Comparison of ENCODE assay signal across 10 mouse cellular contexts in genomic region chr11:52167901-52168302, GRCm38 (mm10). TPM values are rescaled to one million over a fixed set of nuclear protein-coding genes. Genes with fewer than 3 reads are reported as not detected.
DNase-seq lines count a peak whose midpoint lies in the region; ATAC-seq and TF ChIP-seq lines count a peak whose summit lies in the region.
"Not testable (repeated sequence)": the region's sequence is repeated elsewhere in the genome, so short reads cannot be mapped to it uniquely, and the experiment has no call there.
"Had no signal": no experiment of that assay in that cellular context is flagged by ENCODE, and none has a peak within 500 bp of the region (broad histone marks: within the 10 kb centered on the region; RNA-seq: fewer than 3 reads in every experiment).

No protein-coding gene starts in this region.

- H3K9ac ChIP-seq in forebrain, embryonic 15.5 days (replicated peaks); liver, embryonic 12.5 days: not testable (repeated sequence)
- peak overlapping the region; percentile 41 for H3K9ac ChIP-seq in kidney, embryonic 15.5 days

- H3K27ac ChIP-seq in bone marrow macrophage, adult 2 months (ENCODE audit: insufficient read depth, low read depth, low read length); forebrain, embryonic 15.5 days (replicated peaks); kidney, embryonic 15.5 days; liver, embryonic 12.5 days; small intestine, adult 2 months (ENCODE audit: insufficient read depth, low read depth, low read length): not testable (repeated sequence)
- H3K27ac ChIP-seq in midbrain, embryonic 10.5 days (replicated peaks) = peak overlapping the region; percentile 52; the same call in 1 of the 2 replicates

- H3K4me3 ChIP-seq in bone marrow macrophage, adult 2 months (ENCODE audit: insufficient read depth, low read length) = peak overlapping the region; percentile 60
- H3K4me3 ChIP-seq in forebrain, embryonic 15.5 days = peak overlapping the region; percentile 37
- H3K4me3 ChIP-seq in kidney, embryonic 15.5 days (replicated peaks) = peak overlapping the region; percentile 56
- H3K4me3 ChIP-seq in liver, embryonic 12.5 days = peak overlapping the region; percentile 47
- H3K4me3 ChIP-seq in midbrain, embryonic 10.5 days = peak overlapping the region; percentile 59
- H3K4me3 ChIP-seq in small intestine, adult 2 months (ENCODE audit: low read depth, low read length) = peak overlapping the region; percentile 63

- intact Hi-C loops in heart, postnatal 14 days (cut with DNase I) = not testable (repeated sequence)

- peak overlapping the region; percentile 56 for H3K4me2 ChIP-seq in forebrain, embryonic 15.5 days (replicated peaks)
- peak overlapping the region; percentile 87 for H3K4me2 ChIP-seq in kidney, embryonic 15.5 days
- H3K4me2 ChIP-seq in liver, embryonic 12.5 days = peak overlapping the region; percentile 66

- WGBS in forebrain, embryonic 15.5 days = under 1% methylated on average over 31 of the region's 42 CpGs
- under 1% methylated on average over 41 of the region's 42 CpGs for WGBS in kidney, embryonic 15.5 days
- WGBS in liver, embryonic 12.5 days (ENCODE audit: insufficient replicate concordance) = under 1% methylated on average over 34 of the region's 42 CpGs
- under 1% methylated on average over 36 of the region's 42 CpGs for WGBS in midbrain, embryonic 10.5 days
- WGBS in small intestine, adult 2 months = 3% methylated on average over 39 of the region's 42 CpGs

- TF ChIP-seq CTCF in bone marrow macrophage, adult 2 months (IDR thresholded peaks at IDR 0.05; ENCODE audit: low read depth, low read length); small intestine, adult 2 months (IDR thresholded peaks at IDR 0.05; ENCODE audit: extremely low read depth, insufficient read length, insufficient replicate concordance, low read depth, low read length): not testable (repeated sequence)

- peaks cover 26% of the 10 kb centered on the region for H3K27me3 ChIP-seq in forebrain, embryonic 15.5 days
- peaks cover 58% of the 10 kb centered on the region for H3K27me3 ChIP-seq in kidney, embryonic 15.5 days
- peaks cover 78% of the 10 kb centered on the region for H3K27me3 ChIP-seq in liver, embryonic 12.5 days (replicated peaks)
- peaks cover 65% of the 10 kb centered on the region for H3K27me3 ChIP-seq in midbrain, embryonic 10.5 days (ENCODE audit: low read depth, poor library complexity, severe bottlenecking)
- H3K27me3 ChIP-seq in small intestine, adult 2 months (ENCODE audit: control insufficient read depth, insufficient read depth, low read length) = peaks cover 20% of the 10 kb centered on the region

- TF ChIP-seq POLR2A in bone marrow macrophage, adult 2 months (IDR thresholded peaks at IDR 0.05; ENCODE audit: borderline replicate concordance, low read depth, low read length); small intestine, adult 2 months (IDR thresholded peaks at IDR 0.05; ENCODE audit: low read depth, low read length): not testable (repeated sequence)

- peak; percentile 10 to 16 for DNase-seq in B cell, adult 2 months
- peak; percentile 35 to 36 for DNase-seq in heart, postnatal 14 days
- DNase-seq in midbrain, embryonic 10.5 days (ENCODE audit: low spot score) = peak; percentile 50

- not testable (repeated sequence) for H3K9me3 ChIP-seq in forebrain, embryonic 15.5 days; kidney, embryonic 15.5 days (replicated peaks); liver, embryonic 12.5 days (replicated peaks); midbrain, embryonic 10.5 days (replicated peaks)

- not testable (repeated sequence) for H3K36me3 ChIP-seq in forebrain, embryonic 15.5 days; kidney, embryonic 15.5 days; liver, embryonic 12.5 days; midbrain, embryonic 10.5 days; small intestine, adult 2 months (ENCODE audit: control insufficient read depth, insufficient read depth, low read length)

- H3K4me1 ChIP-seq in bone marrow macrophage, adult 2 months (ENCODE audit: control insufficient read depth, insufficient read depth, low read length); liver, embryonic 12.5 days; small intestine, adult 2 months (ENCODE audit: control insufficient read depth, insufficient read depth, insufficient read length, low read length): not testable (repeated sequence)
- H3K4me1 ChIP-seq in forebrain, embryonic 15.5 days = peaks cover 10% of the 10 kb centered on the region
- peaks cover 14% of the 10 kb centered on the region for H3K4me1 ChIP-seq in kidney, embryonic 15.5 days
- peaks cover 17% of the 10 kb centered on the region for H3K4me1 ChIP-seq in midbrain, embryonic 10.5 days

- ATAC-seq in forebrain, embryonic 15.5 days (replicated peaks) = peak; percentile 43; the same call in 1 of the 2 replicates
- peak; percentile 91 for ATAC-seq in kidney, embryonic 15.5 days (replicated peaks; ENCODE audit: low FRiP score)
- peak; percentile 60 for ATAC-seq in liver, embryonic 12.5 days

RNA-seq across cellular contexts. Expression of gene Olfr1373, which starts 22.6 kb away (rescaled TPM):
- not detected in 2 replicates for polyA plus RNA-seq in bone marrow macrophage, adult 2 months (2012; ENCODE audit: insufficient read depth, insufficient read length, missing spikeins)
- not detected in 2 replicates for polyA plus RNA-seq in forebrain, embryonic 15.5 days (2015; fragmentation: Nextera tagmentation; extraction: Ambion mirVana)
- not detected for total RNA-seq in heart, postnatal 14 days (2021)
- not detected in 2 replicates for polyA plus RNA-seq in kidney, embryonic 15.5 days (2015; fragmentation: Nextera tagmentation; extraction: Ambion mirVana)
- not detected in 2 replicates for polyA plus RNA-seq in liver, embryonic 12.5 days (2016; fragmentation: Nextera tagmentation; extraction: Ambion mirVana)
- polyA plus RNA-seq in midbrain, embryonic 10.5 days (2016; fragmentation: Nextera tagmentation; extraction: Ambion mirVana) = not detected in 2 replicates
- polyA plus RNA-seq in small intestine, adult 2 months (2012; rRNA removed) = not detected in 2 replicates
- total RNA-seq: layer of hippocampus, adult 18-20 months had no signal

RNA-seq across cellular contexts. Expression of gene Olfr1371, which starts 45.9 kb away (rescaled TPM):
- not detected in 2 replicates for polyA plus RNA-seq in bone marrow macrophage, adult 2 months (2012; ENCODE audit: insufficient read depth, insufficient read length, missing spikeins)
- not detected in 2 replicates for polyA plus RNA-seq in forebrain, embryonic 15.5 days (2015; fragmentation: Nextera tagmentation; extraction: Ambion mirVana)
- not detected for total RNA-seq in heart, postnatal 14 days (2021)
- not detected in 2 replicates for polyA plus RNA-seq in kidney, embryonic 15.5 days (2015; fragmentation: Nextera tagmentation; extraction: Ambion mirVana)
- polyA plus RNA-seq in liver, embryonic 12.5 days (2016; fragmentation: Nextera tagmentation; extraction: Ambion mirVana) = not detected in 2 replicates
- polyA plus RNA-seq in midbrain, embryonic 10.5 days (2016; fragmentation: Nextera tagmentation; extraction: Ambion mirVana) = not detected in 2 replicates
- polyA plus RNA-seq in small intestine, adult 2 months (2012; rRNA removed) = not detected in 2 replicates
- total RNA-seq: layer of hippocampus, adult 18-20 months; megakaryocyte progenitor cell, adult 5-6 weeks had no signal
